Mouse (Mus musculus) liver, postnatal 0 days (tissue): ENCODE measurements around the gene Angpt4. TPM values are rescaled to one million over a fixed set of nuclear protein-coding genes. Genes with fewer than 3 reads are reported as not detected.

Experiments
- ATAC-seq: fragments of 200-750 bp; cut with Nextera tagmentation; 2 replicates; pipeline ENCODE4 v1.8.0; 2017; ENCODE audit warnings: mild to moderate bottlenecking, moderate library complexity
- DNase-seq: peaks from one replicate; pipeline ENCODE4 v3.0.0-alpha.2; 2016
- H3K27ac ChIP-seq: fragments of 300-500 bp; sonication (generic); 2 replicates; pipeline ENCODE4 v1.5.1; 2014; ENCODE audit warnings: antibody characterized with exemption, moderate library complexity, mild to moderate bottlenecking, low read depth
- H3K27me3 ChIP-seq: fragments of 300-500 bp; sonication (generic); 2 replicates; pipeline ENCODE4 v1.6.1; 2014; ENCODE audit warnings: low read length, control low read depth, mixed read lengths; ENCODE audit not compliant: insufficient read depth
- H3K36me3 ChIP-seq: fragments of 300-500 bp; sonication (generic); replicated peaks from 2 replicates; pipeline ENCODE4 v1.6.1; 2014; ENCODE audit warnings: mild to moderate bottlenecking, control low read depth, low read length, moderate library complexity, mixed read lengths; ENCODE audit not compliant: insufficient read depth
- H3K4me1 ChIP-seq: fragments of 300-500 bp; sonication (generic); 2 replicates; pipeline ENCODE4 v1.6.1; 2014; ENCODE audit warnings: antibody characterized with exemption, mild to moderate bottlenecking, control low read depth; ENCODE audit not compliant: insufficient read depth
- H3K4me2 ChIP-seq: fragments of 300-500 bp; sonication (generic); 2 replicates; pipeline ENCODE4 v1.6.1; 2014; ENCODE audit warnings: low read depth, mild to moderate bottlenecking, low read length, moderate library complexity, mixed read lengths
- H3K4me3 ChIP-seq: fragments of 300-500 bp; sonication (generic); 2 replicates; pipeline ENCODE4 v1.5.1; 2014; ENCODE audit warnings: low read depth, low read length
- H3K9ac ChIP-seq: fragments of 300-500 bp; sonication (generic); replicated peaks from 2 replicates; pipeline ENCODE4 v1.6.1; 2014; ENCODE audit warnings: mild to moderate bottlenecking, moderate library complexity
- H3K9me3 ChIP-seq: fragments of 300-500 bp; sonication (generic); 2 replicates; pipeline ENCODE4 v1.6.1; 2016; ENCODE audit warnings: mild to moderate bottlenecking, control low read depth, low read length, mixed read lengths
- CTCF ChIP-seq: sonication (generic); IDR thresholded peaks from 2 replicates; pipeline ENCODE4 v1.5.1; 2016; ENCODE audit warnings: antibody characterized with exemption, low read depth
- EP300 ChIP-seq: IDR thresholded peaks from 2 replicates; pipeline ENCODE4 v1.6.1; 2016; ENCODE audit warnings: antibody characterized with exemption, low read depth, mild to moderate bottlenecking
- WGBS: fragments of 180-500 bp; shearing (Covaris S2); extraction: QIAGEN DNeasy Blood & Tissue Kit; methylation state at CpG from one replicate; pipeline ENCODE4 v1.1.7; 2014; ENCODE audit not compliant: insufficient replicate concordance; 5-methylcytosine and 5-hydroxymethylcytosine counted together
- polyA plus RNA-seq: library from polyadenylated mRNA; unstranded; fragments of >200 nt; fragmentation: Nextera tagmentation; extraction: Ambion mirVana; gene quantifications from 2 replicates; pipeline ENCODE4 v1.2.1, GENCODE M21; 2015

Angpt4 gene
- polyA plus RNA-seq, 1 experiment from 2014 or later = 0.26 TPM

- H3K4me1 ChIP-seq = no peaks in the 10 kb centered on the region
- WGBS = 64% methylated on average over 5 of the region's 5 CpGs
- H3K9me3 ChIP-seq = no peaks in the 10 kb centered on the region
- ATAC-seq (no peak), DNase-seq (no peak)
- H3K4me2 ChIP-seq = no peak overlapping the region
- H3K27ac ChIP-seq = no peak overlapping the region
- H3K27me3 ChIP-seq = no peaks in the 10 kb centered on the region
- H3K9ac ChIP-seq = no peak overlapping the region
- no peaks in the 10 kb centered on the region for H3K36me3 ChIP-seq
- TF ChIP-seq EP300 (no peak), CTCF (no peak)
- H3K4me3 ChIP-seq = no peak overlapping the region
Observed at GRCm38 (mm10) chr2:151895911-151896310, 15.1 kb upstream of the Angpt4 start.

GRCm38 (mm10) chr2:151898106-151898505, 12.9 kb upstream of the Angpt4 start:
- TF ChIP-seq CTCF (no peak), EP300 (no peak)
- Histone ChIP-seq H3K36me3 (no peaks in the 10 kb centered on the region), H3K9me3 (no peaks in the 10 kb centered on the region), H3K27ac (no peak overlapping the region), H3K4me3 (no peak overlapping the region), H3K27me3 (no peaks in the 10 kb centered on the region), H3K4me2 (no peak overlapping the region), H3K9ac (no peak overlapping the region), H3K4me1 (no peaks in the 10 kb centered on the region)
- DNase-seq = no peak
- no peak for ATAC-seq
- WGBS = 71% methylated on average over 1 of the region's 1 CpGs

GRCm38 (mm10) chr2:151900845-151901244, 10.2 kb upstream of the Angpt4 start:
- DNase-seq (no peak), ATAC-seq (no peak)
- Histone ChIP-seq H3K4me1 (no peaks in the 10 kb centered on the region), H3K27ac (no peak overlapping the region), H3K4me3 (no peak overlapping the region), H3K9ac (no peak overlapping the region), H3K4me2 (no peak overlapping the region), H3K9me3 (no peaks in the 10 kb centered on the region), H3K27me3 (no peaks in the 10 kb centered on the region), H3K36me3 (no peaks in the 10 kb centered on the region)
- TF ChIP-seq EP300 (no peak), CTCF (no peak)
- 52% methylated on average over 4 of the region's 4 CpGs for WGBS

- H3K27ac ChIP-seq = no peak overlapping the region
- TF ChIP-seq EP300 = no peak
- TF ChIP-seq CTCF = no peak
- no peaks in the 10 kb centered on the region for H3K36me3 ChIP-seq
- WGBS = 72% methylated on average over 6 of the region's 6 CpGs
- no peaks in the 10 kb centered on the region for H3K27me3 ChIP-seq
- H3K4me3 ChIP-seq = no peak overlapping the region
- DNase-seq = no peak
- no peaks in the 10 kb centered on the region for H3K9me3 ChIP-seq
- H3K4me1 ChIP-seq = no peaks in the 10 kb centered on the region
- no peak overlapping the region for H3K4me2 ChIP-seq
- no peak for ATAC-seq
- H3K9ac ChIP-seq = no peak overlapping the region
Observed at GRCm38 (mm10) chr2:151903267-151903666, 7.7 kb upstream of the Angpt4 start.

- H3K36me3 ChIP-seq = no peaks in the 10 kb centered on the region
- no peak for ATAC-seq
- no peak for TF ChIP-seq CTCF
- TF ChIP-seq EP300 = no peak
- no peaks in the 10 kb centered on the region for H3K9me3 ChIP-seq
- H3K27me3 ChIP-seq = no peaks in the 10 kb centered on the region
- 76% methylated on average over 4 of the region's 4 CpGs for WGBS
- no peak overlapping the region for H3K9ac ChIP-seq
- no peak overlapping the region for H3K4me3 ChIP-seq
- no peaks in the 10 kb centered on the region for H3K4me1 ChIP-seq
- DNase-seq = no peak
- H3K27ac ChIP-seq = no peak overlapping the region
- no peak overlapping the region for H3K4me2 ChIP-seq
Observed at GRCm38 (mm10) chr2:151903933-151904332, 7.1 kb upstream of the Angpt4 start.

- WGBS = 68% methylated on average over 3 of the region's 3 CpGs
- H3K4me2 ChIP-seq = no peak overlapping the region
- no peak overlapping the region for H3K4me3 ChIP-seq
- no peaks in the 10 kb centered on the region for H3K36me3 ChIP-seq
- no peak overlapping the region for H3K9ac ChIP-seq
- no peaks in the 10 kb centered on the region for H3K4me1 ChIP-seq
- H3K27me3 ChIP-seq = no peaks in the 10 kb centered on the region
- H3K27ac ChIP-seq = no peak overlapping the region
- ATAC-seq = no peak
- TF ChIP-seq EP300 = no peak
- TF ChIP-seq CTCF = no peak
- DNase-seq = no peak
- no peaks in the 10 kb centered on the region for H3K9me3 ChIP-seq
Observed at GRCm38 (mm10) chr2:151904636-151905035, 6.4 kb upstream of the Angpt4 start.

GRCm38 (mm10) chr2:151907020-151907419, 4.0 kb upstream of the Angpt4 start:
- no peak for TF ChIP-seq EP300
- no peak for TF ChIP-seq CTCF
- Histone ChIP-seq H3K27me3 (no peaks in the 10 kb centered on the region), H3K4me2 (no peak overlapping the region), H3K36me3 (no peaks in the 10 kb centered on the region), H3K4me1 (no peaks in the 10 kb centered on the region), H3K4me3 (no peak overlapping the region), H3K27ac (no peak overlapping the region), H3K9ac (no peak overlapping the region), H3K9me3 (no peaks in the 10 kb centered on the region)
- DNase-seq (no peak), ATAC-seq (no peak)
- WGBS = 61% methylated on average over 2 of the region's 2 CpGs
